Mouse (Mus musculus): ENCODE results near the gene Rac2.
A peak's percentile ranks its signal among the peaks of the same experiment; 100 is the strongest.

Gene Rac2

GRCm38 (mm10) chr15:78588049-78588448 lies 15.5 kb upstream of the Rac2 start:
- DNase-seq = no peak

- DNase-seq = peak; percentile 89 to 92
Measured at GRCm38 (mm10) chr15:78587050-78587994, 14.7 kb upstream of the Rac2 start.

DNA sequence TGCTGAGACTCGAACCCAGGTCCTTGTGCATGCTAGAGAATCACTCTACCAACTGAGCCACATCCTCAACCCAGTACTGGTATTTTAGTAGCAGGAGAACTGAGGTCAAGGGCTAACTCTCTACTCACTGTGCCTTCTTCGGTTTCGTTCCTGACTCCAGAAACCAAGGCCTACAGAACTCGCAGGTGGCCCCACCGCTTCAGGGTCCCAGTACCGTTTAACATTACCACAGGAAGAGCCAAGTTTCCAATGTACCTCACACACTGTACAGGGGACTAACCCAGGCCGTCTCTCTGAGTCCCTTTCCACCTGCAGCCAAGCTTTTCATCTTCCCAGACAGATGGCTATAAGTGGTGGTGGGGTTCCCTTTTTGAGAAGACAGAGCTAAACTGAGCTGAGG lies 12.8 kb upstream of the Rac2 start:
- DNase-seq = no peak

DNA sequence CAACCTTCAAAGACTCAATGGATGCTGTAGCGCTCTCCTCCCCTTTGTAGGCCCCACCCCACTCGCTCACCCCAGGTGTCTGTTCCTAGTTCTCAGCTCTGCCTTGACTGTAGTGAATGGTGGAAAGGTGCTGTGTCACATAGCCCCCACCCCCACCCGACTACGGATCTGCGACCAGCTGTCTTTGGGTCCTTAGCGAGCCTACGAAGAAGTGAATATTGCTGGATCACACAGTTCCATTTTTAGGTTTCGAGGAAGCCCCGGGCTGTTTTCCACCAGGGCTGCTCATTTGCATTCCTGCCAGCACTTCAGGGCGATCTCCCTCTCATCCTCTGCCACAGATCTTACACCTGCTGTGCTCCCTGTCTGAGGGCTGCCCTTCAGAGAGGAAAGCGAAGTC lies 10.8 kb upstream of the Rac2 start:
- no peak for DNase-seq

- DNase-seq = no peak
Measured at GRCm38 (mm10) chr15:78576284-78576810, 3.8 kb upstream of the Rac2 start.

DNA sequence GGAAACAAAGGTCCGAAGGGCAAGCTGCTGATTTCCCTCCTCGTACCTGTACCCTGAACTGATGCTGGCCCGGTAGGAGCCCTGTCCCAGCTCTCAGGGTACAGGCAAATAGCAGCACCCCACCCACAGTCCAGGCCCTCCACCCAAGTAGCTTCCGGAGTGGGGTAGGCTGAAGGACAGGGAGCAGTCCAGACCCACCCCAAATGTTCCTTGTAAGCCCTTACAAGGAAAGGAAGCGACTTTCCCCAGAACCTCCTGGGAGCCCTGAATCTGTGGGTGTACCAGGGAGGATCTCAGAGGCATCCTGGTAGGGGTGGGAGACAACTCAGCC lies 348 bp downstream of the Rac2 start:
- no peak for DNase-seq

DNA sequence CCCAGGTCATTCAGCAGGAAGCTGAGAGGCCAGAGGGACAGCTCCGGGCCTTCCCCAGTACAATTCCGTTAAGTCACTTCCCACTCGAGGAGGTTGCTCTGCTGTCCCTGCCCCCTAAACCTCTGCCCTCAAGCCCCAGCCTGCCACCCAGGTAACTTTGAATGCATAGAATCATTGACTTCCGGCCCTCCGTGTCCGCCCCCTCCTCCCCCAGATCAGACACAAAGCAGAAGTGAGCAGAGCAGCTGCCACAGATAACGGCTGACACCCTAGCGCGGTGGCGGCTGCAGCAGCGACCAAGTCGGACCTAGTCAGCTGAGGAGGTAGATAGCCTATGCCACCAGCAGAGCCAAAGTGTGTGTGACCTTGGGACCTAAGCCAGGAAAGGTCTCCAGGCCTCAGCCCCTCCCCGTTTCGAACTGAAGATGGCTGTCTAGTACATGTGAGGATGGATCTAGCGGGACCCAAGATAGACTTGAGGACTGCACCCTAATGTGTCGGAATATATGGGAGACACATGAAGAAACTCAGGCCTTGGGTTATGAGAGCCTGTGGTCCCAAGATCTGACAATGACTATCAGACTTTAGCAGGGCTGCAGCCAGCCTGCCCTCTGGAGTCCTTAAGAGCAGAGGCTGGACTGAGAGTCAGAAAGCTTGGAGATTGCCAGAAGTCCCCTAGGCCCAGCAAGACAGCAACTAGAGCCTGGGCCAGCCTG lies 871 bp downstream of the Rac2 start:
- DNase-seq = no peak

DNA sequence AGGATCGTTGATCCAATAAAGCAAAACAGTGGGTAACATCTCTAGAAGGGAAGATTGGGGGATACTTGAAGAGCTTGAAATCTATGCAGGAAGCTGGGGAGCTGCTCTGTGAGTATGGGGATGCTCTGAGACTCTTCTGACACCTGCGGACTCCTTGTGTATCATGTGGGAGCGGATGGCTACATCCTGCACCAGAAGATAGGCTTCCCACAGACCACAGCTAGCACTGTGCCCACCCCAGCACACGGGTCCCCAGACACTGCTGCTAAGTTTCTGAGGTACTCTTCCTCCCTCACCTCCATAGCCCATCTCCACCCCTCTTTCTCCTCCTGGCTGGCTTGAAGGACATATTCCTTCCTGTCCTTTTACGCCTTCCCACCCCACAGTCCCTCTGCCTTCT lies 2.4 kb downstream of the Rac2 start:
- DNase-seq = no peak

DNA sequence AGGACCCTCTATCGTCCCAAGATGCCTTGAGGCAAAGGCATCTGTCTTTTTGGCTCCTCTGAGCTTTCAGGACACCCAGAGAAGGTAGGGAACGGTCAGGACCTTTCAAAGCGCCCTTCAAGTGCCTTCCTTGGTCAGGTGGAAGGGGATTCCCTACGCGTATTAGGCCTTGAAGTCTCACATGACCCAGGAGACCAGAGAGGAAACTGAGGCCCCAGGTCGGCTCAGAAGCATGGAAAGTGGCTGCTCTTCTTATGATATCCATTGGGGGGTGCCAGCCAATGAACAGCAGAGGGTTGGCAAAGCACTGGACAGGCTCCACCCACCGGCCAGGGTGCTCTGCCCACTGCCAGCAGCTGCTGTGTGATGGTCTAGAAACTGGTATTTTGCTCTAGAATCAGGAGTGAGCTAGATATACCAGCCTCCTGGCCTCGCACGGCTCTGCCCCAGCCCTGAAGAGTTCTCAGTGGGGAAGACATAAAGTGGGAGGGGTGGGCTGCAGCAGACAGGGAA lies 4.9 kb downstream of the Rac2 start:
- DNase-seq = peak in 1 of 2 experiments; percentile 24

GRCm38 (mm10) chr15:78564764-78565435 lies 7.7 kb downstream of the Rac2 start:
- no peak for DNase-seq

DNA sequence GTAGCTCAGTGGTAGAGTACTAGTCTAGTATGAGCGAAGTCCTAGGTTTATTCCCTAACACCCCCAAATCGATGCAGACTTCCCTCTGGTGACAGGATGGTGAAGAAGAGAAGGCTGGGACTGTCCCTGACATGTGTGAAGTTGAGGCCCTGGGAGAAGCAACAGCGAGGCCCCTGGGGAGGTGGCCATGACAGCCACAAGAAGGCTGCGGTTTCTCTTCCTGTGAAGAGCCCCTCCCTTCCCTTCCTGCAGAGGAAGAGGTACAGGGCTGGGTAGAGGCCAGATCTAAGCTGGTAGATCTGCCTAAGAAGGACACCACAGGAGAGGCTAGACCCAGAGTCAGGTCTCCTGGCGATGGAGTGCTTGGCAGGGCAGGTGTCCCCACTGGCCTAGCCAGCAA lies 8.6 kb downstream of the Rac2 start:
- no peak for DNase-seq

DNA sequence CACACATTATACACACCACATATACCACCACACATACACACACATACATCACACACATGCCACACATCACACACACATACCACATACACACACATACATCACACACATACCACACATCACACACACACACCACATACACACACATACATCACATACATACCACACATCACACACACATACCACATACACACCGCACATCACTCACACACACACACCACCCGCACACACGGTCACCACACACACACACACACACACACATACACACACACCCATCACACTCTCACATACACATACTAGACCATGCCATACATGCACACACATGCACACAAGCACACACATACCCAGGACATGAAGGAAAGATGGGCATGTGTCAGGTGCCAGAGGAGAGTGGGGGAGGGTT lies 9.2 kb downstream of the Rac2 start:
- DNase-seq = no peak

DNA sequence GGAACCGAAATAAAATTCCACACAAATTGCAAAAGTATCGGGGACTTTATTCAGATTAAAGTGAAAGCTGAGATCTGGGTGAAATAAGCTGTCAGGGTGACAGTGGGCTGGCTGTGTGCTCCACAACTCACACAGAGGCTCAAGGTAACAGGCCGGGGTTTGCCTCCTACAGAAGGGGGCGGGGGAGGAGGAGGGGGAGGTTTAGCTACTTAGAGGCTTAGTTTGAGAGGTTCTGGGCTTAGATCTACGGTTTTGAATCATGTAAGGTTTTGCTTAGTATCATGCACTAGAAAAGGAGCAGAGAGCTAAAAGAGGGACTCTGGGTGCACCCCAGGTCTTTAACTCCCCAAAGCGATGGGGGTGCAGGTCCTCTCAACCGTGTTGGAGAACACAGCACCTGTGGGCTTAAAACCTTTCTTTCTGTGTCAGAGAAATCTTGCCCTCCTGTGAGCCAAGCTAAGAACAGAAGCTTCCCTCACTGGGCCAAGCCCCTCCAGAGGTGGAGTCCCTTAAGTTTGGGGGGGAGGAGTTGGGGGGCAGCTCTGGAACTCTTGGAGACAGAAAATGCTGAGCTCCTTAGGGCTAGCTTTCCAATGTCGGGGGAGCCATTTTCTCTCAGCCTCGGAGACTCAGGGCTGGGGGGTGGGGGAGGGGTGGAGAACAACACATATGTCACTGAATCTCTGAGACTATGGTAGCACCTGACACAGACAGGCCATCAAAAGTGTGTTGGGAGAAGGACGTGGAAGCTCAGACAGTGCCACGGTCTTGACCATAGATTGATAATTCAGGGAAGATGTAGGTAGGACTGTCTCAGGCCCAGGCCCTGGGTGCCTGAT lies 13.2 kb downstream of the Rac2 start:
- DNase-seq = no peak

DNA sequence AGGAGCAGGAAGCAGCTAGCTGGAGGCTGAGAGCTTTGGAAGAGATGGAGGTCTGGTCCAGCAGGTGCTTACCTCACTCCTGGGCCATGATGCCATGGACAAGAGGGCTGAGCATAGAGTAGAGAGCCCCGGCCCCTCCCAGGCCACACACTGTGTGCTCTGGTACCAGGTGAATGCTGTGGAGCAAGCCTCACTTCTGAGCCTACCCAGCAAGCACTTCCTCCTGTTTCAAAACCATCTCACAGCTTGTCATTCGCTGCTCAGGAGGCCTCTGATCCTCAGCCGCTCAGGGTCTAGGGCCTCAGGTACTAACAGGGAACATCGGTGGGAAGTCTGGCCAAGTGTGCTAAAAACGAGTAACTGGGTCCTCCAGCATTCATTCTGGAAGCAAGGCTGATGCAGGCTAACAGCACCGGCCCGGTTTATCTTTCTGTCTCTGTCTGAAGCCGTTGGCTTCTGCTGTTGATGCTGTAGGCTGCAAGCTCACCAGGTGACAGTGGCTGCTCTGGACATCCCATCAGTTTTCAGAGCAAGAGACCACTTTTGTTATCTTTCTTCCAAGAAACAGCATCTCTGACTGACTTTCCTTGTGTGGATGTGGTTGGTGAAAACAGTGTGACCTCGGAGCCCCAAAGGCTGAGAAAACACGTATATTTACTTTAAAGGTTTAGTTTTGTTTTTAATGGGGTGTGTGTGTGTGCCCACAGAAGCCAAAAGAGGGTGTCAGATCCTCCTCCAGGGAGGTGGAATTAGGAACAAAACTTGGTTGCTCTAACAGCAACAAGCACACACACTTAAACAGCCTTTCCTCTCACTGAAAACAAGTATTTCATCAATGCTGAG lies 14.7 kb downstream of the Rac2 start:
- no peak for DNase-seq

GRCm38 (mm10) chr15:78554545-78555313 lies 17.9 kb downstream of the Rac2 start:
- no peak for DNase-seq

- DNase-seq = no peak
Measured at GRCm38 (mm10) chr15:78549189-78549734, 23.3 kb downstream of the Rac2 start.

DNA sequence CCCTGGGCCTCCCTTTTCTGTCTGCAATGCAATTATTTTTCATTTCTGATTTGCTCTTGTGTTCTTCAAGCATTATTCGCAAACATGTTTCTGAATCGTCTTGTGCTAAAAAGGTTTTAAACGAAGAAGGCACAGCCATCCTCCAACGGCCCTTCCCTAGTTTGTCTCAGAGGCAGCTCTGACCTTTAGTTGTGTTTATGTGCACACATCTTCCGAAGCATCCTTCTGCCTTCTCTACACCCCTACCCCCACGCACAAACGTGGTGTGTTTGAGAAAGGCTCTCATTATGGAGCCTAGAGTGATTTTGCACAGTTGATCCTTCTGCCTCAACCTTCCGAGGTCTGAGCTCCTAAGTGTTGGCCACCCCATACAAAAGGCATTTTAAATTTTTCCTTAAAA lies 23.9 kb downstream of the Rac2 start:
- DNase-seq = no peak

DNA sequence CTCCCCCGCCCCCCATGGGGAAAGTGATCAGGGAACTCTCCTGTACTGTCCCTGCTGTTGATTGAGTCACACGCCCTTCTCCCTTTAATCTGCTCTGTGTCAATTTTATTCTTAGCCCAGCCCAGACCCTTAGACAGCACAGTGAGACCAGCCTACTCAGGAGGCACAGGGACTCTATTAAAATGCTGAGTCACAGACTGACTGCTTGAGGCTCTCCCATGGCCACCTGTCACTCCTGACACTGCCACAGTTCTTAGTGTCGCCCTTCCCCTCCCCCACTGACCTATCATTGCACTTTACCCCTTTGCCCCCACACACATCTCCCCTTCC lies 24.3 kb downstream of the Rac2 start:
- peak in 1 of 2 experiments; percentile 29 for DNase-seq

DNA sequence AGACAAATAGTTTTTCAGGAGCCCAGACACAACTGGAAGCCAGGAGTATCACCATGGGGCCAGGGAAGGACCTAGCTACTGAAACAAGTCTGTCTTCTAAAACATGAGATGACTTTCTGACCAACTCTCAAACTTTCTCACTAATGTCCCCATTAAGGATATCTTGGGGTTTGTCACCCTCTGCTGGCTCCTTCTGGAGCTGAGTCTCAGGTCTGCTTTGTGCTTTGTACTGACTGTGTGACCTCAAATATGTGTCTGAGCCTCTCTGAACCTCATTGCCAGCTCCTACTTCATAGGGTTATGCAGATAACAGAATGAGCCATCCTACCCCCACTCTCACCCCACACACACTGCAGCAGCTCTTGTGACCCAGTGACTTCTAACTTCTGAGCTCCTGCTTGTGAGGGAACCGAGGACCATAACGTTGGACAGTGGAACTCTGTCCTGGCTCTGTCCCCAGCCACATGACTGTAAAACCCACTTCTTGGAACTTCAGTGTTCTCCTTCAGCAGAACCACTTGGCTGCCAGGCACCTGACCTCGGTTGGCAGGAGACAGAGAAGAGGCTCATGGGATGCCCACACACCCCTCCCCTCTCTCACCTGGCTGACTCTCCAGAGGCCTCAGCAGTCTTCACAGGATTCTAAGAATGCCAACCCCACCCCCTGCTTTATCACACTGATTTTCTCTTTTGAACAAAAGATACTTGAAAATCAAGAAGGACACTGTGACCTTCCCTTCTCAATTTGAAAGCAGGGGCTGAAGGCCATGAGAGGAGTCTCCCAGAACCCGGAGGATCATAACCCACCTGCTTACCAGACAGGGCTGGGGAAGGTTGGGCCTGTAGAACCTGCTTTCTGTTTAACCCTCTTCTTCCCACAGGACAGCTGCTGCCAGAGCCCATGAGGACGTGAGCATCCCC lies 24.9 kb downstream of the Rac2 start:
- DNase-seq = peak; percentile 57 to 65
